In the genomic region with DNA sequence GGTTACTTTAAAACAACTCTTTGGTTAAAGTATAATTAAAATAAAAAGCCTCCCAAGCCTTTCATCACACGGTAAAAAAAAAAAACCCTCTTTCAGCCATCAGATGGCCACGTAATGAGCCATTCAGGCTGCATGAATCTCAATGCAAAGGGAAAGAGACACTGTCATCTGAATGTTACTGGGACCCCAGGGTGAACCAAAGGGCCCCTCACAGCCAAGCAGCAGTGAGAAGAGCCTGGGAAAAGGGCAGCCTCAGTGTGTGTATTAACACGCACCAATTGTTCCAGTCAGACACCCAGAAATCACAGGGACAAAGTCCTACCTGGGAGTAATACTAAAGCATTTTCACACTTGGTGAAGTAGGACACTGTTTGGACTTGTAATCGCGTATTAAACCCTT, we compare ENCODE assay signal across 18 mouse cellular contexts. TPM values are rescaled to one million over a fixed set of nuclear protein-coding genes. Genes with fewer than 3 reads are reported as not detected.
DNase-seq lines count a peak whose midpoint lies in the region; ATAC-seq and TF ChIP-seq lines count a peak whose summit lies in the region.
"Had no signal": no experiment of that assay in that cellular context is flagged by ENCODE, and none has a peak within 500 bp of the region (broad histone marks: within the 10 kb centered on the region; RNA-seq: fewer than 3 reads in every experiment).

No protein-coding gene starts in this region.

- intact Hi-C loops in left cerebral cortex, postnatal 36 days (cut with DNase I) = no loop called here

- no peak overlapping the region for H3K4me3 ChIP-seq in forebrain, embryonic 12.5 days (replicated peaks)
- H3K4me3 ChIP-seq in forebrain, postnatal 0 days (ENCODE audit: low read depth, low read length) = no peak overlapping the region
- no peak overlapping the region for H3K4me3 ChIP-seq in midbrain, embryonic 10.5 days
- H3K4me3 ChIP-seq in neural tube, embryonic 13.5 days = no peak overlapping the region
- H3K4me3 ChIP-seq: heart, embryonic 13.5 days; limb, embryonic 13.5 days had no signal

- peak; percentile 62 for ATAC-seq in forebrain, embryonic 12.5 days (ENCODE audit: low FRiP score)
- ATAC-seq in forebrain, postnatal 0 days = no peak
- ATAC-seq in neural tube, embryonic 13.5 days (ENCODE audit: low read depth) = 0 out of 2 replicates have a peak, but pooled peaks have one; percentile 63

- no peak for DNase-seq in forebrain, postnatal 0 days
- no peak for DNase-seq in midbrain, embryonic 10.5 days (ENCODE audit: low spot score)
- DNase-seq in left cerebral cortex, postnatal 36 days (ENCODE audit: low spot score in 2 of 2) = no peak
- DNase-seq in frontal cortex, postnatal 36 days (ENCODE audit: low spot score in 2 of 2) = no peak
- DNase-seq in adrenal gland, adult 8-10 months = no peak
- DNase-seq: adrenal gland, adult 2 months; cerebellum, adult 9-11 months; right cerebral cortex, postnatal 14 days had no signal

- peak overlapping the region; percentile 47 for H3K4me2 ChIP-seq in forebrain, embryonic 12.5 days
- H3K4me2 ChIP-seq in forebrain, postnatal 0 days (ENCODE audit: low read depth) = no peak overlapping the region
- H3K4me2 ChIP-seq in neural tube, embryonic 13.5 days = 0 out of 2 replicates have a peak overlapping the region, but pooled peaks have one; percentile 11
- H3K4me2 ChIP-seq: heart, embryonic 13.5 days; limb, embryonic 13.5 days had no signal

- H3K27ac ChIP-seq in forebrain, embryonic 12.5 days = peak overlapping the region; percentile 96
- H3K27ac ChIP-seq in forebrain, postnatal 0 days (ENCODE audit: low read depth, low read length) = peak overlapping the region; percentile 60
- H3K27ac ChIP-seq in midbrain, embryonic 10.5 days (replicated peaks) = peak overlapping the region; percentile 84
- H3K27ac ChIP-seq in neural tube, embryonic 13.5 days (replicated peaks) = peak overlapping the region; percentile 85
- H3K27ac ChIP-seq: heart, embryonic 13.5 days; limb, embryonic 13.5 days had no signal

- WGBS in forebrain, embryonic 12.5 days = 37% methylated on average over 5 of the region's 5 CpGs
- 28% methylated on average over 5 of the region's 5 CpGs for whole genome bisulfite sequencing in forebrain, postnatal 0 days
- 79% methylated on average over 5 of the region's 5 CpGs for WGBS in midbrain, embryonic 10.5 days
- 32% methylated on average over 5 of the region's 5 CpGs for WGBS in neural tube, embryonic 13.5 days

- H3K9me3 ChIP-seq in forebrain, embryonic 12.5 days = no peaks in the 10 kb centered on the region
- H3K9me3 ChIP-seq in forebrain, postnatal 0 days (ENCODE audit: low read length) = no peaks in the 10 kb centered on the region
- no peaks in the 10 kb centered on the region for H3K9me3 ChIP-seq in midbrain, embryonic 10.5 days (replicated peaks)
- no peaks in the 10 kb centered on the region for H3K9me3 ChIP-seq in neural tube, embryonic 13.5 days
- H3K9me3 ChIP-seq: G1E; heart, embryonic 13.5 days; limb, embryonic 13.5 days had no signal

- H3K36me3 ChIP-seq in forebrain, embryonic 12.5 days (replicated peaks) = no peaks in the 10 kb centered on the region
- no peaks in the 10 kb centered on the region for H3K36me3 ChIP-seq in forebrain, postnatal 0 days (ENCODE audit: insufficient read depth)
- H3K36me3 ChIP-seq in midbrain, embryonic 10.5 days = no peaks in the 10 kb centered on the region
- peaks cover 9% of the 10 kb centered on the region; the same call in 1 of the 2 replicates for H3K36me3 ChIP-seq in neural tube, embryonic 13.5 days

- peaks cover 50% of the 10 kb centered on the region for H3K4me1 ChIP-seq in forebrain, embryonic 12.5 days
- H3K4me1 ChIP-seq in forebrain, postnatal 0 days (ENCODE audit: insufficient read depth) = no peaks in the 10 kb centered on the region; the same call in 1 of the 2 replicates
- H3K4me1 ChIP-seq in midbrain, embryonic 10.5 days = peaks cover 53% of the 10 kb centered on the region
- H3K4me1 ChIP-seq in neural tube, embryonic 13.5 days (replicated peaks) = peaks cover 31% of the 10 kb centered on the region
- H3K4me1 ChIP-seq: heart, embryonic 13.5 days; limb, embryonic 13.5 days had no signal

- H3K9ac ChIP-seq in forebrain, embryonic 12.5 days = no peak overlapping the region
- no peak overlapping the region for H3K9ac ChIP-seq in forebrain, postnatal 0 days
- no peak overlapping the region for H3K9ac ChIP-seq in neural tube, embryonic 13.5 days
- H3K9ac ChIP-seq: heart, embryonic 13.5 days; limb, embryonic 13.5 days had no signal

- TF ChIP-seq CTCF in forebrain, postnatal 0 days (IDR thresholded peaks at IDR 0.05; ENCODE audit: low read depth) = no peak

- H3K27me3 ChIP-seq in forebrain, embryonic 12.5 days = no peaks in the 10 kb centered on the region
- no peaks in the 10 kb centered on the region for H3K27me3 ChIP-seq in forebrain, postnatal 0 days (ENCODE audit: insufficient read depth, low read length)
- H3K27me3 ChIP-seq in midbrain, embryonic 10.5 days (ENCODE audit: low read depth, poor library complexity, severe bottlenecking) = peaks cover 15% of the 10 kb centered on the region; the same call in 1 of the 2 replicates
- no peaks in the 10 kb centered on the region for H3K27me3 ChIP-seq in neural tube, embryonic 13.5 days
- H3K27me3 ChIP-seq: heart, embryonic 13.5 days; limb, embryonic 13.5 days had no signal

RNA-seq across cellular contexts. Expression of a gene that starts 8.0 kb away (rescaled TPM):
- polyA plus RNA-seq in forebrain, embryonic 12.5 days (2016; fragmentation: Nextera tagmentation; extraction: Ambion mirVana) = 0.17 and 0.18 TPM in 2 replicates
- 0.10 and 0.54 TPM in 2 replicates for total RNA-seq in forebrain, postnatal 0 days (2014; rRNA removed)
- 0.11 and 0.14 TPM in 2 replicates for polyA plus RNA-seq in forebrain, postnatal 0 days (2015; fragmentation: Nextera tagmentation; extraction: Ambion mirVana)
- not detected in 2 replicates for polyA plus RNA-seq in midbrain, embryonic 10.5 days (2016; fragmentation: Nextera tagmentation; extraction: Ambion mirVana)
- 0.15 and 0.20 TPM in 2 replicates for polyA plus RNA-seq in neural tube, embryonic 13.5 days (2015; fragmentation: Nextera tagmentation; extraction: Ambion mirVana)
- under 1 TPM; 0.10 to 0.29 TPM for total RNA-seq in left cerebral cortex, postnatal 36 days (2021)
- total RNA-seq in adrenal gland, adult 8-10 months (2022) = under 1 TPM in 2 of 4 experiments, not detected in 2; 0.18 to 0.19 TPM
- total RNA-seq: adrenal gland, adult 2 months; hematopoietic stem cell, adult 5-6 weeks; left cerebral cortex, adult 18-20 months had no signal
- polyA plus RNA-seq: adrenal gland, adult 2 months; G1E; gonadal fat pad, adult 2 months; heart, embryonic 13.5 days had no signal

RNA-seq across cellular contexts. Expression of a gene that starts 48.5 kb away (rescaled TPM):
- 0.31 TPM in 2 replicates for polyA plus RNA-seq in forebrain, embryonic 12.5 days (2016; fragmentation: Nextera tagmentation; extraction: Ambion mirVana)
- total RNA-seq in forebrain, postnatal 0 days (2014; rRNA removed) = 0.46 and 1.0 TPM in 2 replicates
- 0.53 and 1.1 TPM in 2 replicates for polyA plus RNA-seq in forebrain, postnatal 0 days (2015; fragmentation: Nextera tagmentation; extraction: Ambion mirVana)
- 1.5 and 2.1 TPM in 2 replicates for polyA plus RNA-seq in midbrain, embryonic 10.5 days (2016; fragmentation: Nextera tagmentation; extraction: Ambion mirVana)
- polyA plus RNA-seq in neural tube, embryonic 13.5 days (2015; fragmentation: Nextera tagmentation; extraction: Ambion mirVana) = 1.0 and 2.0 TPM in 2 replicates
- total RNA-seq in left cerebral cortex, postnatal 36 days (2021) = 1 to 10 TPM in 1 of 2 experiments, under 1 TPM in 1; 0.57 to 1.6 TPM
- total RNA-seq in adrenal gland, adult 8-10 months (2022) = under 1 TPM in 1 of 4 experiments, not detected in 3; 0.09 TPM
- total RNA-seq: adrenal gland, adult 2 months; hematopoietic stem cell, adult 5-6 weeks had no signal
- polyA plus RNA-seq: adrenal gland, adult 2 months; G1E; heart, embryonic 13.5 days; limb, embryonic 13.5 days; liver, embryonic 16.5 days; urinary bladder, adult 2 months had no signal
